Mouse (Mus musculus) lung, adult 2 months (tissue): ENCODE measurements around the gene 1700028J19Rik.

Experiments used
- CTCF ChIP-seq: fragments of 200-500 bp; IDR thresholded peaks from 2 replicates; pipeline ENCODE4 v1.5.1; 2011; ENCODE audit warnings: mild to moderate bottlenecking, low read length, control low read depth; ENCODE audit not compliant: insufficient read depth
- POLR2A ChIP-seq: fragments of 200-500 bp; IDR thresholded peaks from 2 replicates; pipeline ENCODE4 v1.6.1; 2011; ENCODE audit warnings: low read depth, mild to moderate bottlenecking, control low read depth, low read length, borderline replicate concordance; ENCODE audit errors: extremely low read depth

GRCm38 (mm10) chr7:44273446-44273845, 27.0 kb upstream of the 1700028J19Rik start:
- TF ChIP-seq CTCF (no peak), POLR2A (no peak)
